Mouse (Mus musculus): ENCODE results near the gene Srd5a1.

GRCm38 (mm10) chr13:69564573-69564972 is 46.7 kb downstream of the Srd5a1 start:
- TF ChIP-seq GATA1 (IDR thresholded peaks at IDR 0.05; ENCODE audit: borderline replicate concordance, low read length) (no peak), FLI1 (IDR thresholded peaks at IDR 0.05; ENCODE audit: low read length) (no peak)

All from megakaryocyte, embryonic 14.5 days (primary cell).